In the genomic region with DNA sequence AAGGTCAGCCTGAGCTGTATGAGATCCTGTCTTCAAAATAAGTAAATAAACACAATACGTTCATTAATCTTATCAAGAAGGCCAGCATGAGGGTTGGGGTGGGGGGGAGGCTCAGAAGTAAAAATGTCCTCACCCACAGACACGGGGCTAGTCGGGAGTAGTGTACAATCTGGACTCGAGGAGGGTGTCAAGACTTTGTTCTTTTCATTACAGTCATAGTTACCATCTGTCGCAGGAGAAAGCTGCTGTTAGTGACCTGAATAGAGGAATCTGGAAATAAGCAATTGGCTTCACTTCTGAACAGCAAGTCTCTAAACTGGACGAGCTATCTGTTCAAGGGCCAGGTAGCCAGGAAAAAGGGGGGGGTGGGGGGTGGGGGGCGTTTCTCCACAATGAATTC, we compare ENCODE assay signal across 10 mouse cellular contexts. TPM values are rescaled to one million over a fixed set of nuclear protein-coding genes. Genes with fewer than 3 reads are reported as not detected.
DNase-seq lines count a peak whose midpoint lies in the region; ATAC-seq and TF ChIP-seq lines count a peak whose summit lies in the region.
"Had no signal": no experiment of that assay in that cellular context is flagged by ENCODE, and none has a peak within 500 bp of the region (broad histone marks: within the 10 kb centered on the region; RNA-seq: fewer than 3 reads in every experiment).

No protein-coding gene starts in this region.

- no peak for DNase-seq in lung, embryonic 14.5 days
- DNase-seq in lung, postnatal 25 days (ENCODE audit: low spot score): no peak
- DNase-seq in stomach, postnatal 0 days (ENCODE audit: low spot score): peak; percentile 8
- no peak for DNase-seq in ovary, adult 18-20 months (ENCODE audit: low spot score)
- DNase-seq: cerebellum, adult 18-20 months; gastrocnemius, adult 2 months had no signal

- peak overlapping the region; percentile 81 for H3K4me2 ChIP-seq in lung, embryonic 14.5 days
- H3K4me2 ChIP-seq in forebrain, embryonic 16.5 days (ENCODE audit: low read length): peak overlapping the region; percentile 81
- H3K4me2 ChIP-seq in liver, embryonic 15.5 days: peak overlapping the region; percentile 91; the same call in 1 of the 2 replicates
- H3K4me2 ChIP-seq in stomach, postnatal 0 days (replicated peaks; ENCODE audit: low read depth): no peak overlapping the region

- no peaks in the 10 kb centered on the region for H3K36me3 ChIP-seq in lung, embryonic 14.5 days (ENCODE audit: insufficient read depth)
- H3K36me3 ChIP-seq in forebrain, embryonic 16.5 days (ENCODE audit: control insufficient read depth, insufficient read depth): no peaks in the 10 kb centered on the region
- H3K36me3 ChIP-seq in liver, embryonic 15.5 days (replicated peaks): no peaks in the 10 kb centered on the region
- no peaks in the 10 kb centered on the region for H3K36me3 ChIP-seq in stomach, postnatal 0 days (ENCODE audit: control insufficient read depth, insufficient read depth, low read length)

- no peaks in the 10 kb centered on the region for H3K27me3 ChIP-seq in lung, embryonic 14.5 days (ENCODE audit: insufficient read depth, low read length)
- no peaks in the 10 kb centered on the region for H3K27me3 ChIP-seq in forebrain, embryonic 16.5 days (replicated peaks; ENCODE audit: control insufficient read depth, insufficient read depth, low read length)
- peaks cover 24% of the 10 kb centered on the region for H3K27me3 ChIP-seq in liver, embryonic 15.5 days
- no peaks in the 10 kb centered on the region for H3K27me3 ChIP-seq in stomach, postnatal 0 days (ENCODE audit: control insufficient read depth, insufficient read depth, low read length)

- no peak for TF ChIP-seq EP300 in stomach, postnatal 0 days (optimal IDR thresholded peaks at IDR 0.05)

- no peaks in the 10 kb centered on the region for H3K9me3 ChIP-seq in lung, embryonic 14.5 days (ENCODE audit: low read depth, low read length)
- H3K9me3 ChIP-seq in forebrain, embryonic 16.5 days (ENCODE audit: control insufficient read depth, low read length): no peaks in the 10 kb centered on the region
- H3K9me3 ChIP-seq in liver, embryonic 15.5 days (replicated peaks): no peaks in the 10 kb centered on the region
- no peaks in the 10 kb centered on the region for H3K9me3 ChIP-seq in stomach, postnatal 0 days (ENCODE audit: control insufficient read depth, low read length)

- 35% methylated on average over 7 of the region's 7 CpGs for WGBS in lung, embryonic 14.5 days
- WGBS in forebrain, embryonic 16.5 days: 28% methylated on average over 7 of the region's 7 CpGs
- WGBS in liver, embryonic 15.5 days (ENCODE audit: insufficient replicate concordance): 38% methylated on average over 7 of the region's 7 CpGs
- WGBS in stomach, postnatal 0 days: 39% methylated on average over 7 of the region's 7 CpGs

- H3K4me3 ChIP-seq in lung, embryonic 14.5 days (ENCODE audit: low read depth, low read length): peak overlapping the region; percentile 91
- H3K4me3 ChIP-seq in forebrain, embryonic 16.5 days (replicated peaks; ENCODE audit: low read length): no peak overlapping the region; the same call in 1 of the 2 replicates
- no peak overlapping the region for H3K4me3 ChIP-seq in liver, embryonic 15.5 days (replicated peaks)
- no peak overlapping the region for H3K4me3 ChIP-seq in stomach, postnatal 0 days (ENCODE audit: low read depth, low read length)

- no peak for TF ChIP-seq CTCF in lung, embryonic 14.5 days (IDR thresholded peaks at IDR 0.05; ENCODE audit: low read depth)
- no peak for TF ChIP-seq CTCF in stomach, postnatal 0 days (IDR thresholded peaks at IDR 0.05; ENCODE audit: low read depth)

- no peak overlapping the region for H3K27ac ChIP-seq in lung, embryonic 14.5 days (ENCODE audit: low read depth)
- no peak overlapping the region for H3K27ac ChIP-seq in forebrain, embryonic 16.5 days (ENCODE audit: low read length)
- no peak overlapping the region for H3K27ac ChIP-seq in liver, embryonic 15.5 days (replicated peaks)
- H3K27ac ChIP-seq in stomach, postnatal 0 days (replicated peaks): no peak overlapping the region

- peaks cover 15% of the 10 kb centered on the region for H3K4me1 ChIP-seq in lung, embryonic 14.5 days (ENCODE audit: insufficient read depth)
- peaks cover 3% of the 10 kb centered on the region; the same call in 1 of the 2 replicates for H3K4me1 ChIP-seq in forebrain, embryonic 16.5 days (replicated peaks; ENCODE audit: control insufficient read depth, insufficient read depth, low read length)
- H3K4me1 ChIP-seq in liver, embryonic 15.5 days (replicated peaks): peaks cover 17% of the 10 kb centered on the region
- H3K4me1 ChIP-seq in stomach, postnatal 0 days (replicated peaks; ENCODE audit: control insufficient read depth, insufficient read depth): 0 out of 2 replicates have a peak, but pooled peaks cover 4% of the 10 kb centered on the region

- H3K9ac ChIP-seq in lung, embryonic 14.5 days: peak overlapping the region; percentile 71
- H3K9ac ChIP-seq in forebrain, embryonic 16.5 days (replicated peaks; ENCODE audit: low read depth, low read length): no peak overlapping the region
- H3K9ac ChIP-seq in liver, embryonic 15.5 days: no peak overlapping the region
- no peak overlapping the region for H3K9ac ChIP-seq in stomach, postnatal 0 days (ENCODE audit: low read length)

- ATAC-seq in lung, embryonic 14.5 days (ENCODE audit: insufficient read depth): no peak
- ATAC-seq in forebrain, embryonic 16.5 days: no peak
- ATAC-seq in liver, embryonic 15.5 days (ENCODE audit: insufficient read depth): no peak
- ATAC-seq in stomach, postnatal 0 days (ENCODE audit: low FRiP score, low TSS enrichment): no peak
- no peak for ATAC-seq in megakaryocyte, adult 5-6 weeks (ENCODE audit: poor library complexity, severe bottlenecking)

RNA-seq across cellular contexts. Expression of a gene that starts 0.8 kb away (rescaled TPM):
- 27.9 and 29.5 TPM in 2 replicates for polyA plus RNA-seq in lung, embryonic 14.5 days (2014; fragmentation: Nextera tagmentation; extraction: Ambion mirVana)
- polyA plus RNA-seq in forebrain, embryonic 16.5 days (2015; fragmentation: Nextera tagmentation; extraction: Ambion mirVana): 4.8 and 5.1 TPM in 2 replicates
- polyA plus RNA-seq in liver, embryonic 15.5 days (2015; fragmentation: Nextera tagmentation; extraction: Ambion mirVana): 1.8 and 2.4 TPM in 2 replicates
- 10.2 and 11.3 TPM in 2 replicates for polyA plus RNA-seq in stomach, postnatal 0 days (2015; fragmentation: Nextera tagmentation; extraction: Ambion mirVana)
- total RNA-seq in megakaryocyte, adult 5-6 weeks (2015): 2.2 and 6.8 TPM in 2 replicates
- 1.2 and 10.2 TPM in 2 replicates for total RNA-seq in megakaryocyte, adult 5-6 weeks (2017)

RNA-seq across cellular contexts. Expression of a gene that starts 23.1 kb away (rescaled TPM):
- not detected in 2 replicates for polyA plus RNA-seq in lung, embryonic 14.5 days (2014; fragmentation: Nextera tagmentation; extraction: Ambion mirVana)
- polyA plus RNA-seq in forebrain, embryonic 16.5 days (2015; fragmentation: Nextera tagmentation; extraction: Ambion mirVana): not detected in 2 replicates
- polyA plus RNA-seq in liver, embryonic 15.5 days (2015; fragmentation: Nextera tagmentation; extraction: Ambion mirVana): not detected in 2 replicates
- 0.02 TPM in 1 of 2 replicates, not detected in the other for polyA plus RNA-seq in stomach, postnatal 0 days (2015; fragmentation: Nextera tagmentation; extraction: Ambion mirVana)
- not detected in 2 replicates for total RNA-seq in megakaryocyte, adult 5-6 weeks (2015)
- total RNA-seq in megakaryocyte, adult 5-6 weeks (2017): not detected in 2 replicates
- total RNA-seq: gastrocnemius, adult 2 months; left cerebral cortex, adult 8-10 months had no signal

RNA-seq across cellular contexts. Expression of a gene that starts 34.5 kb away (rescaled TPM):
- not detected in 2 replicates for polyA plus RNA-seq in lung, embryonic 14.5 days (2014; fragmentation: Nextera tagmentation; extraction: Ambion mirVana)
- polyA plus RNA-seq in forebrain, embryonic 16.5 days (2015; fragmentation: Nextera tagmentation; extraction: Ambion mirVana): not detected in 2 replicates
- polyA plus RNA-seq in liver, embryonic 15.5 days (2015; fragmentation: Nextera tagmentation; extraction: Ambion mirVana): not detected in 2 replicates
- 0.04 and 0.06 TPM in 2 replicates for polyA plus RNA-seq in stomach, postnatal 0 days (2015; fragmentation: Nextera tagmentation; extraction: Ambion mirVana)
- total RNA-seq in megakaryocyte, adult 5-6 weeks (2015): not detected in 2 replicates
- not detected in 2 replicates for total RNA-seq in megakaryocyte, adult 5-6 weeks (2017)
- total RNA-seq: gastrocnemius, adult 2 months; left cerebral cortex, adult 8-10 months had no signal

RNA-seq across cellular contexts. Expression of a gene that starts 50.8 kb away (rescaled TPM):
- polyA plus RNA-seq in lung, embryonic 14.5 days (2014; fragmentation: Nextera tagmentation; extraction: Ambion mirVana): not detected in 2 replicates
- not detected in 2 replicates for polyA plus RNA-seq in forebrain, embryonic 16.5 days (2015; fragmentation: Nextera tagmentation; extraction: Ambion mirVana)
- polyA plus RNA-seq in liver, embryonic 15.5 days (2015; fragmentation: Nextera tagmentation; extraction: Ambion mirVana): not detected in 2 replicates
- polyA plus RNA-seq in stomach, postnatal 0 days (2015; fragmentation: Nextera tagmentation; extraction: Ambion mirVana): not detected in 2 replicates
- total RNA-seq in megakaryocyte, adult 5-6 weeks (2015): not detected in 2 replicates
- not detected in 2 replicates for total RNA-seq in megakaryocyte, adult 5-6 weeks (2017)
- total RNA-seq: gastrocnemius, adult 2 months; left cerebral cortex, adult 8-10 months had no signal
